Mouse (Mus musculus): ENCODE measurements at regions not wholly inside any gene's neighbourhood (a gene's known extent, or its start where the extent isn't known, plus 50 kb on each side); places are given as distances from the start of the nearest gene placed in this dataset.

DNA sequence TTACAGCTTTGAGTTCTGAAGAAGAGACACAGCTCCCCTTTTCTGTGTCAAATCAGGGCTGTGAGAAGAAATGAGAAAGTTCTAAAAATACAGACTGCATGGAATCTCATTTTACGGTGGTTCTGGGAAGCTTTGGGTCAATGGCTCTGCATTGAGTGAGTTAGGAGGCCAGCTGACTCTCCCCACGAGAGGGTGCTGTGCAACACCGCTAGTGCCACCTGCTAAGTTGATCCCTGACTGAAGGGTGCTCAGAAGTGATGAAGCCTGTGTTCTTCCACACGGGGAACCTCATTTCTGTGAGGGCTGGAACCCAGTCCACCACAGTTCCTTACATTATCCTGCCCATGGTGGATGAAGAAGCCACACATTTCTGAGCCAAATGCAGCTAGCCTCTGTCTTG lies 159.5 kb upstream of the Eef2kmt start:
- no peak for ATAC-seq (replicated peaks; ENCODE audit: low FRiP score, poor library complexity, severe bottlenecking)

DNA sequence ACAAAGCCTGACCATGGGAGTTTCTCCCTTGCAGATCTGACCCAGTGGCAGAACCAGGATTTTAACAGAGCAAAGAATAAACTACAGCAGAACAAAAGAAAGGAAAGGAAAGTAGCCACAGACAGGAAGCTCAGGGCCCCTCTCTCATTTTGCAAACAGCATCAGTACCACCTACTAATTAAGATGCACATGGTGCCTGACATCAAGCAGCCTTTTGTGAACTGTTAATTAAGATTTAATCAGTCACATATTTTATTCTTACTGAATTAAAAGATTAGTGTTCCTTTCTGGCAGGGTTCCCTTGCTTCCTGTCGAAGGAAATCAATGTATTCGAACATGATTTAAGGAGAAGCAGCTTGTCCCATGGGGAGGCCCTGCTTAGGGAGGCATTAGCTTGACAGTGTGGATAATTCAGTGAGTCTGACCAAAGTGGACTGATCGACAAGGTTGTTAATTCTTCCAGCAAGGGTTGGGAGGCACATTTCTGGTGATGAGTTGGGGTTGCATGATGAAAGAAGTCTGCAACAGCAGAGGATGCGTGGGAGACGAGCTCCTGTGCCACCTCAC lies 156.1 kb upstream of the Eef2kmt start:
- ATAC-seq (replicated peaks; ENCODE audit: low FRiP score, poor library complexity, severe bottlenecking), result no peak

DNA sequence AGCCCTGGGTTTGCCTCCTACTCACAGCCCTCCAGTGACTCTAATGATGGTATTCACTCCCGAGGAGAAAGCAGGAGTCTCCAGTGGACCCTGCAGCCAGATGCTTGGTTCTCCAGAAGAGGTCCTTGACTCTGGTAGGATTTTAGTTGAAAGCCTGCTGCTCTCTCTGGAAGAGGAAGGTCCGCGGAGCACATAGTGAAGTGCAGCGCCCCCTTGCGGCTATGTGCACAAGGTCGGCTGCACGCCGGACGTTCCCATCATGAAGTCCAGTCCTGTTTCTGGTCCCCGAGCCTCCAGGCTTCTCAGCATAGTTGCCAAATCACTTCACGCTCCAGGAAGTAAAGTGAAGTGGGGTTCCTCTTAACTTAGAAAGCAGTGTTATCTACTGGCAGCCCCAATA lies 150.9 kb upstream of the Eef2kmt start:
- no peak for ATAC-seq (replicated peaks; ENCODE audit: low FRiP score, poor library complexity, severe bottlenecking)

DNA sequence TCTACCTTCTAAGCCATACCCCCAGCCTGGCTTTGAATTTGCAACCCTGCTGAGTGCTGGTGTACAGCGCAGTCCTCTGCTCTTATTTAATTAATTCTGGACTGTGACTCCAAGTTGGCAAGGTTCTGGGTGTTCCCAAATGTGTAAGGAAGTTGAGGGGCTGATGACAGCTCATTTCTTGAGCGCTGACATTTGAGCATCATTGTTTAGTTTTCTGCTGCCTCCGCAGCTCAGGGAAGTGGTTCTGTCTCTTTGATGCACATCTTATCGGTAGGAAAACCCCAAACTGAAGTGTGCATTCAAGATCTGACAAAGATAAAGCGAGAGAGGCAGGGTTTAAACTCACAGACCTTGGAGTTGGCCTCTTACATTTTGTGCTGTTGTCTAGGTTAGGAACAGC lies 137.6 kb upstream of the Eef2kmt start:
- no peak for ATAC-seq (replicated peaks; ENCODE audit: low FRiP score, poor library complexity, severe bottlenecking)

DNA sequence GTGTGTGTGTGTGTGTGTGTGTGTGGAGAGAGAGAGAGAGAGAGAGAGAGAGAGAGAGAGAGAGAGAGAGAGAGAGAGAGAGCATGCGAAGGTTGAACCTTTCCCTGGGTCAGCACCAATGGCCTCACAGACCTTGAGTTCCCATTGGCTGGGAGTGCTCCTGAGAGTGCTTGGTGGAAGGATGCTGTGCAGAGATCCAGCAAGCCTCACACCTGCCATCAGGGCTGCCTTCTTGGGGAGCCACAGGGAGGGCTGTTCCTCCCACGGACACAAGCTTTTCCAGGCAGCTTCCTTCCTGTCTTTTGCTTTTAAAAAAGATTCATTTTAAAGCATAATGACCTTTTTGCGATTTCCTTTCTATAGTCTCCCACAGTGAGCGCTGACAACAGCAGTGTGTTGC lies 127.1 kb upstream of the Eef2kmt start:
- ATAC-seq (replicated peaks; ENCODE audit: low FRiP score, poor library complexity, severe bottlenecking), result no peak

DNA sequence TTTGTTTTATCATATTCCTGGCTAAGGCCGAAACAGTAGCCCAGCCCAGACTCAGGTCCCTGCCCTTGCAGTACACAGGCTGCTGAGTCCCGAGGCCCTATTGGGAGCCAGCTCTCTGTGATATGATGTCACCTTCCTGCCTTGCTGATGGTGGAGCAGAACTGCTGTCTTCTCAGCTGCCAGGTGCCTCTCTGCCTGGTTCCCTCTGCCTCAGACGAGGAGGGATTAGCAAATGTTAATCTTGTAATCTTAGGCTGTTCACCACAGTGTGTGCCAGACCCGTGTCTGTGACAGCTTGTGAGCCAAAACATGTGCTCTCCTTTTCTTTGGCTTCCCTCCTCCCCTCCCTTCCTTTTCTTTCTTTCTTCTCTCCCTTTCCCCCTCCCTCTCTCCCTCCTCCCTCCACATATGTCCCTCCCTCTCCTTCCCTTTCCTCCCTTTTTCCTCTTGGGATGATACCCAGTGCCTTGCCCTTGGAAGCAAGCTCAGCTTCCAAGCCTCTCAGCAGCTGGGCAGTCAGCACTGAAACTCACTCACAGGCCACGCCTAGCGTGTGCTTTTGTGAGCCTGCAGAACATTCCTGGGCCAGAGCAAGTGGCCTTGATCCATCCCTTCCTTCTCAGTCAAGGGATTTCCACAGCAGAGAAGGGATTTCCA lies 126.6 kb upstream of the Eef2kmt start:
- ATAC-seq (replicated peaks; ENCODE audit: low FRiP score, poor library complexity, severe bottlenecking), result no peak

DNA sequence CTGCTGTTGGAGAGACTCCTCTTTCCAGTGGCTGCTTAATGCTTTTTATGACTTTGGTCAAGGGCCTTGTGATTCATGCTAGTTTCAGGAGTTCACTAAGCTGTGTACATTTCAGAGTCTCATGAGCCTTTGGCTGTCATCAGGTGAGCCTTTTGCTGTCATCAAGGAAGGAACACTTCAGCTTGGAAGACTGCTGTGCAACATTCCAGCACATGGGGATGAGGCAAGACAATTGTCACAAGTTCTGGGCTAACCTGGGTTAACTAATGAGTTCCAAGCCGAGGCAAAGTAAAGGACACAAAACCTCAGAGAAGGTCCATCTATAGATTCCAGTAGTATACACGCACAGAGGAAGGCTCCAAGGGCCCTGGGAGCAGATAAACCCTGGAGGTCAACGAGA lies 124.8 kb upstream of the Eef2kmt start:
- ATAC-seq (replicated peaks; ENCODE audit: low FRiP score, poor library complexity, severe bottlenecking), result no peak

DNA sequence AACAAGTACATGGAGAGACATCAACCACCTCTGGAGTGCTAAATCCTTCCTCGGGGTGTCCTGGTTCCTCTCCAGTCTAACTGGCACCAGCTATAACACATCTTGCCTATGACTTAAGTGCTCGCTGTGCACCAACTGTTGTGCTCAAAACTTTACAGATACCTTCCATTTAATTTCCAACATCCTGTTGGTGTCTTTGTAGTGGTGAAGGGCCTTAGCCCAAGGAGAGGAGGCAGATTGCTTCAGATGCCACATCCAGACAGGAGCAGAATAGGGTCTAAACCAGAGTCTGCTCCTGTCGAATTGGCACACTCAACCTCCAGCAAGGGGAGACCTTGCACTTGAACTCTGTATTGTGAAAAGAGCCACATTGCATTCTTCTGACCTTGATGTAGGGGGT lies 121.2 kb upstream of the Eef2kmt start:
- ATAC-seq (replicated peaks; ENCODE audit: low FRiP score, poor library complexity, severe bottlenecking), result no peak

DNA sequence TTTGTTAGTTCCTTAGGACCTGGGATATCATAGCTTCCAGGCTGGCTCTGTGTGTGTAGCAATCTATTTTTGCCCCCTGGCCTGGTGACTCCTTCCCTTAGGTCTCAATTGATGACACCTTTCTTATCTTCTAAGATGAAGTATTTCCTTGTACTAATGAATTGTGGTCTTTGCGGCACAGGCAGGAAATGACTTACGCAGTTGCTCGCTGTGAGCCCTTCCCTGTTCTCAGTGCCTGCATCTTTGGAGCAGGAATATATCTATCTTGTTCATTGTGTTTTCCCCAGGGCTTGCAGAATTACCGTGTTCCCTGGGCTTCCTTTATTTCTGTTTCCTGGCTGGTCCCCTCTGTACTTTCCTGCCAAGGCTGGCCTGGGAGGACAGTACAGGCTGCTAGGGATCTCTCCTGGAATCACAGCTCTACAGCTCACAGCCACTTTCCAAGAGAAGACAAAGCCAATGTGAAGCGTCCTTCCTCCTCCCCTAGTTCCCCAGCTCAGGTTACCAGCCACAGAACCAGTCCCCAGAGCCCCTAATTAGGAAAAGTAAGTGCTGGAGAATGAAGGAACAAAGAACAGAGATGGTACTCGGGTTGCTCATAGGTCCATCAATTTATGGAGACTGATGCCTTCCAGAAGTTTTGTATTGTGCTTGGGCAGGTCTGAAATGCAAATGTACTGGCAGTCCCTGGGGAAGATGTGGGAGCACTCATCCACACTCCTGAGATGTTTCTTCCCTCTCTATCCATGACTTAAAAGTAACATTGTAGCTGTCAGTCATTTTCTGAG lies 119.2 kb upstream of the Eef2kmt start:
- no peak for ATAC-seq (replicated peaks; ENCODE audit: low FRiP score, poor library complexity, severe bottlenecking)

DNA sequence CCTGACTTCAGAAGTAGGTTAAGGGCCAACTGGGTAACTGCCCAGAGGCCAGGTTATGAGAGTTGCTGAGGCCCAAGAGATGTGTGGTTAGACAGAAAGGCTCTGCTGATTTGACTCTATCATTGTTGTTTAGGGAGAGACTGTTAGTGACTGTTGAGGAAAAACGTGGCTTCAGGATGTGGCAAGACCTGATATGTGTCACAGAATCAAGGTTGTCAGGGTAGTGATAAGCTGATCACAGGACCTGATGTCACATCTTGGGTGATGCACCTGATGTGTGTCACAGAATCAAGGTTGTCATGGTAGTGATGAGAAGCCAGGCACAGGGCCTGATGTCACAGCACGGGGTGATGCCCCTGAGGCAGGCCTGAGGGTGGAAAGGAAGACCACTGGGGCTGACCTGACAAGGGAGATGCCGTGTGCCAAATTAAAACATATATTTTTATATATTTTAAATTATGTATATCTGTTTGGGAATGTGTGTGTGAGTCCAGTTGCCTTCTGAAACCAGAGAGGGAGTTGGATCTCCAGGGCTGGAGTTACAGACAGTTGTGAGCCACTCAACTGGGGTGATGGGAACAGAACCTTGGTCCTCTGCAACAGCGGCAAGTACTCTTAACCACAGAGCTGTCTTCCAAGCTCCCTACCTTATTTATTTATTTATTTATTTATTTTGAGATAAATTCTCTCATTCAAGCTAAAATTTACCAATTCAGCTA lies 115.6 kb upstream of the Eef2kmt start:
- no peak for ATAC-seq (replicated peaks; ENCODE audit: low FRiP score, poor library complexity, severe bottlenecking)

DNA sequence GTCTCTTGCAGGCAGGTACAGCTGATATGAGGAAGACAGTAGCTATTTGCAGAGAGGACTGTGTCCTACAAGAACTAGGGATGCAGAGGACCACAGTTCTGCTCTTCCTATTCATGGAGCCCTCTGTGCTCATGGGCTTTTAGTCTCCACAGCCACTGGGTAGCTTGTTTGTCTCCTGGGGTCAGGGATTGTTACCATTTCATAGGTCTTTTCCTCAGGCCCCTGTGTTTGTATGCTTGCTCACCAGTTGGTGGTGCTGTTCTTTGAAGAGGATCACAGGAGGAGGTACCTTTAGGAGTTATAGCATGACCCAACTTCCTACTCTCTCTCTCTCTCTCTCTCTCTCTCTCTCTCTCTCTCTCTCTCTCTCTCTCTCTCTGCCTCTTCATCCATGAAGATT lies 114.7 kb upstream of the Eef2kmt start:
- ATAC-seq (replicated peaks; ENCODE audit: low FRiP score, poor library complexity, severe bottlenecking), result no peak

DNA sequence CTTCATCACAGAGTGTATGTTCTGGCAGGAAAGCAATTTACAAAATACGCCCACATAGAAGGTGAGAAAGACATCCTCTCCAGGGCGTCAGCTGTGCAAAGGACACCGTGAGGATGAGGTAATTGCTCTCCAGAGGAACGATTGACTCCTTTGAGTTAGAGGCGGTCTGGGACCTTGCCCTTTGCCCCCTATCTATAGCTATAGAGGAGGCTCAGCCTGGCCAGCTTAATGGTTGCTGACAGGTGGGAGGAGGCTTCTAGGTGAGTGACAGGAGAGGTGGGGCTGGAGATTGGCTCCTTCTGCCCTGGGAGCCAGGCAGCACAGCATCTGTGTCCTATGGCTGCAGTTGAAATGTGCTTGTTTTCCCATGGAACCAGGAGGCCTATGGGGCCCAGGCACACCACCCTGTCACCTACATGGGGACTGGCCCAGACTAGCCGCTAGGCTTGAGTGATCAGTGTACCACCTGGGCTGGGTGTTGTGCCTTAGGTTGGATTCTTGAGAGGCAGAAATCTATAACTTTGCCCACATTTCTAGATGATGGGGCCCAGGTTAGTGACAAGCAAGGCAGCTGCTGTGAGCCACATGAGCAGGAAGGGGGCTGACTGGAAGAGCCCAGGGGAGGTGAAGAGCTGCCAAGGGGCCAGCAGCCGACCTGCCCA lies 113.2 kb upstream of the Eef2kmt start:
- ATAC-seq (replicated peaks; ENCODE audit: low FRiP score, poor library complexity, severe bottlenecking), result no peak

DNA sequence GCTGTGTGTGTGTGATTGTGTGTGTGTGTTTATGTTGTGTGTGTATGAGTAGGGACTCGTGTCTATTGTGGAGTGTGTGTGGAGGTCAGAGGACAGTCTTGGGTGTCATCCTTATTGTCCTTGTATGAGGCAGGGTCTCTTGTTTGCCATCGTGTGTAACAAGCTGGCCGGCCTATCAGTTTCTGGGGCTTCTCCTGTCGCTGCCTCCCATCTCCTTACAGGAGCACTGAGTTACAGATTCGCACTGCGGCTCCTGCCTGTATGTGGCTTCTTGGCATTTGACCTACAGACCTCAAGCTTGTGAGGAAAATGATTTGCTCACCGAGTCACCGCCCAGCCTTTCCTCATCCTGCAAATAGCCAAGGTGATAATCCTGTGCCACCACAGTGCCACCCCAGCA lies 112.6 kb upstream of the Eef2kmt start:
- no peak for ATAC-seq (replicated peaks; ENCODE audit: low FRiP score, poor library complexity, severe bottlenecking)

DNA sequence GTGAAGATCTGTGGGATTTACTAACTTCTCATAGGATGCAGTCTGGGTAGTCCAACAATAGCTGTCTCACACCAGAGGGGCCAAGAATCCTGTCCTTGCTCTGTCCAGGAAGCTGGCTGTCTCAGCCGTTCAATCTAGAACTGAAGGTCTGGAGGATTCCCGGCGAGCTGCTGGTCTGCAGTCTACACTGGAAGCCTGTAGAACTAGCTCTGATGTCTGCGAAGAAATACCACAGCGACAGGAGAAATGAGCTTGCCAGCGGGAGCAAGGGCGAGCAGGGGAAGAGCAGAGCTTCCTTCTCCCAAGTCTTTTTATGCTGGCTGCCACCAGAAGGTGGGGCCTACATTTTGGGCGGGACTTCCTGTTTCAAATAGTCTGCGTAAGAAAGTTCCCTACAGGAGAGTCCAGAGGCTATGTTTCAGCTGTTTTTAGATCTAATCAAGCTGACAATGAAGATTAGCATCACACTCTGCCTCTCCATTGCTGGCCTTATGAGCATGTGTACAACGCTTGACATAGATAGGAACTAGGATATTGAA lies 111.9 kb upstream of the Eef2kmt start:
- ATAC-seq (replicated peaks; ENCODE audit: low FRiP score, poor library complexity, severe bottlenecking), result no peak

DNA sequence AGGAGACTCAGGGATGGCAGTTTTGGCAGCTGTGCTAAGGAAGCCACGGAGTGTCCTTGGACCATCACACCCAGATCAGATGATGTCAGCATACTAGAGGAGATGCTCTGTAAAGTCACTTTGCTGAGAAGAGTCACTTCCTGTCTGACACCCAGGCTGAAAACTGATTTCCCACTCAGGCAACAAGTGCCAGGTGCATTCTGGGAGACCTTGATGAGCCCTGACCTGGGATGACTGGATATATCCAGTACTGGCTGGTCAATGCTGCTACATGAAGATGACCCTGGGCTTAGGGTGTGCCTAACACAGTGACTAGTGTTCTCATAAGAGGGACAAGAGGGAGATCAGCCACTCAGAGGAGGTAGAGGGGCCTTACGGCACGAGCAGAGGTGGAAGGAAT lies 110.2 kb upstream of the Eef2kmt start:
- no peak for ATAC-seq (replicated peaks; ENCODE audit: low FRiP score, poor library complexity, severe bottlenecking)

DNA sequence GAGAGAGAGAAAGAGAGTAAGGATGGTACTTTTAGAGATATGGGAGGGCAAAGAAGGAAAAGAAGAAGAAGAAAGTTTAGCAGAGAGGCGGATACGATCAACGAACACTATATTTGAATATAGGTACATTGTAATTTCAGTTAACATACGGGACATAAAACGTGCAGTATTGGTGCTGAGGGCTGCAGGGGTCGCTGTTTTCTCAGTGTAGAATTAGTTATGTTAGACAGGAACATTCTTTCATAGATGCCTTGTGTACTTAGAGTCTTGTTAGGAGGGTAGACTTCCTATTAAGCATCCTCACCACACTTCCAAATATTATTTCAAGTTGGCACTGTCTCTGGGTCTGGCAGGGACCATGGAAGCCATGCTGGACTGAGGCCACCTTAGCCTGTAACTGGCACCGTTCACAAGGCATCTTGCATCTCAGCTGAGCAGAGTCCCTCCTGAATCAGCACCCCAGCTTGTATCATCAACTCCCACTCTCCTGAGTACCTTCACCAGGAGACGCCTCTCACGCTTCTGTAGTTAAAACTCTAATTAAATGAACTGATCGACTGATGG lies 107.3 kb upstream of the Eef2kmt start:
- ATAC-seq (replicated peaks; ENCODE audit: low FRiP score, poor library complexity, severe bottlenecking), result no peak

DNA sequence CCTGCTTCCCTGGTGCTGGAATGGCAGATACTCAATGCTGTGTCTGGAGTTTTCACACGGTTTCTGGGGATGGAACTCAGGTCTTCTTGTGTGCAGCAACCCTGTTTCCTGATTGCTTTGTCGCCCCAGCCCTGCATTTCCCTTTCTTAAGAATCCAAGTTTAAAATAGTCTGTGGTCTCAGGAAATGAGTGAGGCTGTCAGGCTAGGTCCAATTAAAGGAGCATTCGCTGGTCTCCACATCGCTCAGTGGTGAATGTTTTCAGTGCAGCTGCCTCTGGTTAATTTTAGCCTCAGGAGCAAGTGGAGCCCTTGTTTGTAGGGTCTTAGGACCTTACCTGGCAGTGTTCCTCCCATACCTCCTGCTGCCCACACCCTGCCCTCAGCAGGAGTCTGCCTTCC lies 103.4 kb upstream of the Eef2kmt start:
- ATAC-seq (replicated peaks; ENCODE audit: low FRiP score, poor library complexity, severe bottlenecking), result no peak

DNA sequence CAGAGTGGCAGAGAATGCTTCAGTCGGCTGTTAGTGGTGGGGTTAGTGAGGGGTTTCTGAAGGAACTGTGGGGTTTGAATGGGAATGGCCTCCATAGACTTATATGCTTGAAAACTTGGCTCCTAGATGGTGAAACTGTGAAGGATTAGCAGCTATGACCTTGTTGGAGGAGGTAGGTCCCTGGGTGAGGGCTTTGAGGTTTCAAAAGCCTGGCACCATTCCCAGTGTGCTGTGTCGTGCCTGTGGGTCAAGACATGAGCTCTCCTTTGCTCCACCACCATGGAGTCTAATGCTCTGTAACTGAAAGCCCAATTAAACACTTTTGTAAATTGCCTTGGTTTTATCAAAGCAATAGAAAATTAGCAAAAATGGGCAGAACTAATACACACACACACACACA lies 98.1 kb upstream of the Eef2kmt start:
- no peak for ATAC-seq (replicated peaks; ENCODE audit: low FRiP score, poor library complexity, severe bottlenecking)

DNA sequence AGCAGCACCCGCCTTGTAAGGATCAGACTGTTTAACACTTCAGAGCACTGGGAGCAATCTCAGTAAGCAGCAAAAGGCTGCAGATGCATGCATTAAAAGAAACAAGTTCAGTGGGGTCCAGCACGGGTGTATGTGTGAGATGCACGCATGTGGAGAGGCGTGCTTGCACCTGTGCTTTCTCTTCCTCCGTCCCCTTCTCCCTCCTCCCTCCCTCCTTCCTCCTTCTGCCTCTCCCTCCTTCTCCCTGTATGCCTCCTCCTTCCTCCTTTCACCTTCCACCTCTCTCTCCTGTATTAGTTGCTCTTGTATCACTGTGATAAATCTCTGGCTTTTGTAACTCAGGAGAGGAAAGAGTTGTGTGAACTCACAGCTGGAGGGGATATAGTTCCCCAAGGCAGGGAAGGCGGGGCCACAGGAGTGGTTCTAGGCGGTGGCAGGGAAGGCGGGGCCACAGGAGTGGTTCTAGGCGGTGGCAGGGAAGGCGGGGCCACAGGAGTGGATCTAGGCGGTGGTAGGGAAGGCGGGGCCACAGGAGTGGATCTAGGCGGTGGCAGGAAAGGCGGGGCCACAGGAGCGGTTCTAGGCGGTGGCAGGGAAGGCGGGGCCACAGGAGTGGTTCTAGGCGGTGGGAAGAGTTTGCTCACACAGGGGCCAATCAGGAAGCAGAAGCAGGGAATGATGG lies 96.2 kb upstream of the Eef2kmt start:
- ATAC-seq (replicated peaks; ENCODE audit: low FRiP score, poor library complexity, severe bottlenecking), result peak; percentile 88
